Mouse (Mus musculus): ENCODE results near the gene Itih2. TPM values are rescaled to one million over a fixed set of nuclear protein-coding genes. Genes with fewer than 3 reads are reported as not detected.

Gene Itih2
- total and polyA plus RNA-seq, 3 experiments: not detected

DNA sequence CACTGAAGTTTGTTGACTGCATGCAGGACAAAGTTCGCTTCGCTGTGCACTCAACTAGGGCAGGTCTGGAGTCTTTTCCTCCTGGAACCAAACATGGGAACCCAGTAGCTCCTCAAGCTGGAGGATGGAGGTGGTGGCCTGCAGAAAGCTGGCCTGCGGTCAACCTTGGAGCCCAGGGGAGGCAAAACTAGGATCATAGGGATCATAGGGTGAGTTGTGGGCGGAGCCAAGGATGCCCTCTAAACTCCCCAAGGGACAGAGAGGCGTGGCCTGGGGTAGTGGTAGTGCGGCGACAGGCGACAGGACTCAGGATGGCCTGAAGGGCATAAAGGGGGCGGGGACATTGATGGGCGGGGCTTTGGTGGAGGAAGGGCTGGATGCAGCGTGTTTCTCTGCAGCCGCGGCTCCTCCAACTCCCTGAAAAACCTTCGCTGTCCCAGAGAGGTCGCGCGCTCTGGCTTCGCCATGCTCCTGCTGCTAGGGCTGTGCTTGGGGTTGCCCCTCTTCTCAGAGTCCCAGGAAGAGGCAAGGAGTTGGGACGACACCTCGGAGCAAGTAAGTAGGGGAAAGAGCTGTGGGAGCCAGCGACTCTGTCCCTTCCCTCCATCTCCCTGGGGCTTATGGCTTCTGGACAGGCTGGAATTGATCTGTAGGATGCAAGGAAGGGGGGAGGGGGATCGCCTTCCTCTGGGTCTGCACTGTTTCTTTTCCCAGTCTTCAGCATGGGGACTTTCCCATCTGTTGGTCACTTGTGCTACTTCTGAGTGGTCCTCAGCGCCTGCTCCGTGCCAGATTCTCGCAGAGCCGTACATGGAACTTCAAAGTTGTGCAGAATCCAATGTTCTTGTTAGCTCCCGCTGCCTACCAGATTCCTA is 22.2 kb upstream of the Itih2 start, which contains the start of gene Itih5:
Gene Itih5, plus strand, starts transcription at position 371 of the 875 bp plus-strand sequence.
- peaks cover 0 to 3% of the 10 kb centered on the region in 2 experiments; a peak in 2 of 4 replicates for H3K36me3 ChIP-seq (ENCODE audit: control insufficient read depth in 1 of 2, insufficient read depth in 2 of 2, low read length in 2 of 2)
- TF ChIP-seq MEF2A (IDR thresholded peaks at IDR 0.05; ENCODE audit: extremely low read depth, insufficient replicate concordance, low read depth, low read length, poor library complexity, severe bottlenecking) (no peak), POLR2AphosphoS5 (IDR thresholded peaks at IDR 0.05; ENCODE audit: borderline replicate concordance, low read depth, low read length) (no peak)
- H3K79me2 ChIP-seq (ENCODE audit: control insufficient read depth, insufficient read depth, low read length, poor library complexity): no peaks in the 10 kb centered on the region
- DNase-seq (ENCODE audit: low read depth, low spot score): peak; percentile 19
- H3K27ac ChIP-seq (ENCODE audit: control insufficient read depth, low read depth, low read length): no peak within 1 kb of the TSS
- H3K4me1 ChIP-seq (ENCODE audit: control insufficient read depth in 1 of 2, insufficient read depth in 2 of 2, low read length in 2 of 2): peaks cover 0 to 7% of the 10 kb centered on the region in 2 experiments; a peak in 1 of 4 replicates
- no peak within 1 kb of the TSS for H3K9ac ChIP-seq (ENCODE audit: control insufficient read depth, low read depth, low read length, poor library complexity, severe bottlenecking)
- no peaks in the 10 kb centered on the region for H3K9me3 ChIP-seq (replicated peaks; ENCODE audit: insufficient read depth, low read length)
- H3K27me3 ChIP-seq (ENCODE audit: control insufficient read depth in 1 of 2, insufficient read depth in 2 of 2, low read length in 2 of 2): no peaks in the 10 kb centered on the region; a peak in 1 of 4 replicates
- H3K4me3 ChIP-seq (ENCODE audit: control insufficient read depth in 1 of 2, insufficient read depth in 1 of 2, low read depth in 2 of 2, low read length in 2 of 2): no peak within 1 kb of the TSS; a peak in 1 of 4 replicates

DNA sequence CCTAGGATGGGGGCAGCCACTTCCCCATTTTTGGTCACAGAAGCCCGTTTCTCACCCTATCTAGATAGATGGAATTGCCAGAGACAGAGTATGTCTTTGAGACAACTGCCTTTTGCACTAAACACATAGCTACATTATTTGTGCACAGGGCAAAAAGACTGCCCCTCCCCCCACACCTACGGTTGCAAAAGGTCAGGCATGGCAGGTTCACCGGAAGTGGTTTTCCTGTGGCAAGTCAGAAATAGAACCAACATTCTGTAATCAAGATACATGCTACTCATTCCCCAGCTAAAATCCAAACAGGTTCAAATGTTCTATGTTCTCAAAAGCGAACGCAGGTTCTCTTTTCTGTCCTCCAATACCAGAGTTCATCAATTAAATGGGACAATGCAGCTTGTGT is 21.4 kb upstream of the Itih2 start:
- no peak overlapping the region for H3K4me3 ChIP-seq (ENCODE audit: control insufficient read depth in 1 of 2, insufficient read depth in 1 of 2, low read depth in 2 of 2, low read length in 2 of 2)

DNA sequence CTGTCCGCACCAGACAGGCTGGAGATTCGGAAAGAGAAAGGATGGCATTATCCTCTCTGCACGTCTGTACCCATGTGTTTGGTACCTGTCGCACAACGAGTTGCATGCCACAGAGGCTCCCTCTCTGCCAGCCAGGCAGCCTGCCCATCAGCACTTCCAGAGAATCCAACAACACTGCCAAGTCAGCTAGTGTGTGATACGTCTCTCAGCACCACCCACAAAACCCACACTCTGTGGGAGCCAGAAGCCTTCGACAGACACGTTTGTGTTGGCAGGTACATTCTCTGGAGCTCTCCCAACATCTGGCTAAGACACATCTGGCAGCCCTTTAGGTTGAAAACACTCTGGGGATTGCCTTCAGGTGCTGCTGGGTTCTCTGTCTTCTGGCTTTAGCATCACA is 16.0 kb upstream of the Itih2 start:
- DNase-seq (ENCODE audit: low read depth, low spot score): no peak
- no peak overlapping the region for H3K4me3 ChIP-seq (ENCODE audit: control insufficient read depth in 1 of 2, insufficient read depth in 1 of 2, low read depth in 2 of 2, low read length in 2 of 2)
- H3K79me2 ChIP-seq (ENCODE audit: control insufficient read depth, insufficient read depth, low read length, poor library complexity): no peaks in the 10 kb centered on the region
- no peaks in the 10 kb centered on the region; a peak in 1 of 4 replicates for H3K27me3 ChIP-seq (ENCODE audit: control insufficient read depth in 1 of 2, insufficient read depth in 2 of 2, low read length in 2 of 2)
- 0 out of 4 replicates have a peak, but pooled peaks cover 0 to 3% of the 10 kb centered on the region in 2 experiments for H3K4me1 ChIP-seq (ENCODE audit: control insufficient read depth in 1 of 2, insufficient read depth in 2 of 2, low read length in 2 of 2)
- H3K36me3 ChIP-seq (ENCODE audit: control insufficient read depth in 1 of 2, insufficient read depth in 2 of 2, low read length in 2 of 2): no peaks in the 10 kb centered on the region
- H3K27ac ChIP-seq (ENCODE audit: control insufficient read depth, low read depth, low read length): no peak overlapping the region
- no peak for TF ChIP-seq NRF1 (IDR thresholded peaks at IDR 0.05; ENCODE audit: insufficient read depth, low read depth, low read length, poor library complexity, severe bottlenecking)
- TF ChIP-seq BHLHE40 (IDR thresholded peaks at IDR 0.05; ENCODE audit: borderline replicate concordance, low read depth, low read length): no peak
- no peak for TF ChIP-seq POLR2A (IDR thresholded peaks at IDR 0.05; ENCODE audit: control insufficient read depth in 1 of 2, insufficient read depth in 1 of 2, low read depth in 1 of 2, low read length in 2 of 2, poor library complexity in 1 of 2)
- no peak for TF ChIP-seq ZNF384 (IDR thresholded peaks at IDR 0.05; ENCODE audit: low read depth, low read length)
- no peak for TF ChIP-seq RCOR1 (IDR thresholded peaks at IDR 0.05; ENCODE audit: low read depth, low read length)
- no peak for TF ChIP-seq USF1 (IDR thresholded peaks at IDR 0.05; ENCODE audit: low read depth, low read length)
- TF ChIP-seq CHD2 (IDR thresholded peaks at IDR 0.05; ENCODE audit: low read length): no peak
- no peak for TF ChIP-seq EP300 (IDR thresholded peaks at IDR 0.05; ENCODE audit: low read depth in 1 of 2, low read length in 2 of 2)
- no peak for TF ChIP-seq MXI1 (IDR thresholded peaks at IDR 0.05; ENCODE audit: low read depth, low read length)
- H3K9ac ChIP-seq (ENCODE audit: control insufficient read depth, low read depth, low read length, poor library complexity, severe bottlenecking): no peak overlapping the region
- H3K9me3 ChIP-seq (replicated peaks; ENCODE audit: insufficient read depth, low read length): no peaks in the 10 kb centered on the region

More for the DNA sequence above, 21.4 kb upstream of the Itih2 start:
- no peak for TF ChIP-seq HCFC1 (IDR thresholded peaks at IDR 0.05; ENCODE audit: low read depth, low read length)
- no peaks in the 10 kb centered on the region; a peak in 1 of 4 replicates for H3K27me3 ChIP-seq (ENCODE audit: control insufficient read depth in 1 of 2, insufficient read depth in 2 of 2, low read length in 2 of 2)
- H3K9me3 ChIP-seq (replicated peaks; ENCODE audit: insufficient read depth, low read length): no peaks in the 10 kb centered on the region
- peaks cover 0 to 3% of the 10 kb centered on the region in 2 experiments; a peak in 2 of 4 replicates for H3K36me3 ChIP-seq (ENCODE audit: control insufficient read depth in 1 of 2, insufficient read depth in 2 of 2, low read length in 2 of 2)
- peak; percentile 59 for DNase-seq (ENCODE audit: low read depth, low spot score)
- no peak overlapping the region for H3K9ac ChIP-seq (ENCODE audit: control insufficient read depth, low read depth, low read length, poor library complexity, severe bottlenecking)
- H3K79me2 ChIP-seq (ENCODE audit: control insufficient read depth, insufficient read depth, low read length, poor library complexity): no peaks in the 10 kb centered on the region
- peaks cover 0 to 7% of the 10 kb centered on the region in 2 experiments; a peak in 1 of 4 replicates for H3K4me1 ChIP-seq (ENCODE audit: control insufficient read depth in 1 of 2, insufficient read depth in 2 of 2, low read length in 2 of 2)
- H3K27ac ChIP-seq (ENCODE audit: control insufficient read depth, low read depth, low read length): no peak overlapping the region

Measured in MEL (cell line).